Mouse (Mus musculus): Measurements from ENCODE around the gene Nr1i2.

Nr1i2 gene

GRCm38 (mm10) chr16:38205272-38205671, 89.4 kb downstream of the Nr1i2 start:
- no peak for DNase-seq (ENCODE audit: extremely low spot score, low spot score)

Data from neural tube, embryonic 10.5 days (tissue).